Mouse (Mus musculus) megakaryocyte, adult 5-6 weeks (primary cell): ENCODE measurements around the gene Igtp. TPM values are rescaled to one million over a fixed set of nuclear protein-coding genes. Genes with fewer than 3 reads are reported as not detected.

ENCODE experiments used
- total RNA-seq, 2 experiments: library from RNA; stranded (forward) in 1 of 2; stranded (reverse) in 1 of 2; fragments of 153-499, 151-499 nt in 1 of 2; fragments of 221-1000, 200-1000 nt in 1 of 2; gene quantifications; 2 replicates each; pipeline versions ENCODE4 v1.2.3 to v1.2.4; 2015 to 2017

Gene Igtp
- total RNA-seq, 2 experiments from 2014 or later: 14.0 to 23.8 TPM

Other genes starting within 250 kb of the Igtp start
- 62.3 and 65.1 TPM in 2 replicates for gene Larp1, start 190.5 kb upstream of the Igtp start, total RNA-seq (2015)
- gene Larp1, start 190.5 kb upstream of the Igtp start, total RNA-seq (2017): 29.8 and 38.1 TPM in 2 replicates
- gene Gm12248, start 106.4 kb upstream of the Igtp start, total RNA-seq (2015): not detected in 2 replicates
- not detected in 2 replicates for gene Gm12248, start 106.4 kb upstream of the Igtp start, total RNA-seq (2017)
- gene Cnot8, start 95.4 kb upstream of the Igtp start, total RNA-seq (2015): 57.4 and 62.3 TPM in 2 replicates
- gene Cnot8, start 95.4 kb upstream of the Igtp start, total RNA-seq (2017): 86.3 and 88.8 TPM in 2 replicates
- gene Gemin5, start 31.0 kb upstream of the Igtp start, total RNA-seq (2015): 3.4 and 7.3 TPM in 2 replicates
- 7.4 and 7.8 TPM in 2 replicates for gene Gemin5, start 31.0 kb upstream of the Igtp start, total RNA-seq (2017)
- gene Mrpl22, start 27.9 kb upstream of the Igtp start, total RNA-seq (2015): 45.0 and 47.8 TPM in 2 replicates
- gene Mrpl22, start 27.9 kb upstream of the Igtp start, total RNA-seq (2017): 29.6 and 31.8 TPM in 2 replicates
- 19.7 and 23.3 TPM in 2 replicates for gene Irgm2, start 62 bp downstream of the Igtp start, total RNA-seq (2015)
- 18.2 and 18.7 TPM in 2 replicates for gene Irgm2, start 62 bp downstream of the Igtp start, total RNA-seq (2017)
- 12.5 and 18.7 TPM in 2 replicates for gene 4930438A08Rik, start 75.2 kb downstream of the Igtp start, total RNA-seq (2015)
- gene 4930438A08Rik, start 75.2 kb downstream of the Igtp start, total RNA-seq (2017): 23.6 and 30.1 TPM in 2 replicates
- 5.6 and 9.7 TPM in 2 replicates for gene Zfp692, start 107.5 kb downstream of the Igtp start, total RNA-seq (2015)
- gene Zfp692, start 107.5 kb downstream of the Igtp start, total RNA-seq (2017): 8.6 and 9.2 TPM in 2 replicates
- 26.9 and 28.8 TPM in 2 replicates for gene Zfp672, start 130.8 kb downstream of the Igtp start, total RNA-seq (2015)
- 14.7 and 19.2 TPM in 2 replicates for gene Zfp672, start 130.8 kb downstream of the Igtp start, total RNA-seq (2017)
- 3.8 and 4.1 TPM in 2 replicates for gene Sh3bp5l, start 131.2 kb downstream of the Igtp start, total RNA-seq (2015)
- 13.6 and 20.5 TPM in 2 replicates for gene Sh3bp5l, start 131.2 kb downstream of the Igtp start, total RNA-seq (2017)
- gene Lypd8, start 179.5 kb downstream of the Igtp start, total RNA-seq (2015): not detected in 2 replicates
- gene Lypd8, start 179.5 kb downstream of the Igtp start, total RNA-seq (2017): not detected in 2 replicates
- not detected in 2 replicates for gene 1810065E05Rik, start 221.6 kb downstream of the Igtp start, total RNA-seq (2015)
- gene 1810065E05Rik, start 221.6 kb downstream of the Igtp start, total RNA-seq (2017): not detected in 2 replicates
- not detected in 2 replicates for gene Gm12253, start 233.0 kb downstream of the Igtp start, total RNA-seq (2015)
- gene Gm12253, start 233.0 kb downstream of the Igtp start, total RNA-seq (2017): not detected in 2 replicates